Mouse (Mus musculus): ENCODE data around the gene A830031A19Rik. TPM values are rescaled to one million over a fixed set of nuclear protein-coding genes. Genes with fewer than 3 reads are reported as not detected.

The A830031A19Rik gene
- total and polyA plus RNA-seq, 3 experiments = not detected

- Histone ChIP-seq H3K27ac (no peak overlapping the region), H3K27me3 (ENCODE audit: control insufficient read depth, insufficient read depth, low read length) (peaks cover 7% of the 10 kb centered on the region; the same call in 1 of the 2 replicates), H3K9ac (ENCODE audit: low read depth, low read length) (no peak overlapping the region), H3K4me3 (no peak overlapping the region), H3K36me3 (ENCODE audit: control insufficient read depth, insufficient read depth, low read length) (no peaks in the 10 kb centered on the region), H3K4me1 (ENCODE audit: control insufficient read depth, insufficient read depth, low read length) (peaks cover 3% of the 10 kb centered on the region), H3K79me2 (replicated peaks; ENCODE audit: control insufficient read depth, insufficient read depth, low read length) (no peaks in the 10 kb centered on the region)
- 89% methylated on average over 4 of the region's 4 CpGs for WGBS
- intact Hi-C loops (cut with DNase I) = loop anchor here (10.0 kb wide), 1 partner anchor 160 kb away; no protein-coding TSS in a partner anchor
- no peak for TF ChIP-seq CTCF (IDR thresholded peaks at IDR 0.05)
- DNase-seq = no peak
These were observed 9.7 kb upstream of the A830031A19Rik start for GRCm38 (mm10) chr11:24084590-24084989.

- Histone ChIP-seq H3K4me3 (no peak overlapping the region), H3K27ac (no peak overlapping the region), H3K79me2 (replicated peaks; ENCODE audit: control insufficient read depth, insufficient read depth, low read length) (no peaks in the 10 kb centered on the region), H3K36me3 (ENCODE audit: control insufficient read depth, insufficient read depth, low read length) (no peaks in the 10 kb centered on the region), H3K9ac (ENCODE audit: low read depth, low read length) (no peak overlapping the region), H3K4me1 (ENCODE audit: control insufficient read depth, insufficient read depth, low read length) (peaks cover 3% of the 10 kb centered on the region), H3K27me3 (ENCODE audit: control insufficient read depth, insufficient read depth, low read length) (peaks cover 7% of the 10 kb centered on the region)
- WGBS = 75% methylated on average over 3 of the region's 3 CpGs
- intact Hi-C loops (cut with DNase I) = loop anchor here (10.0 kb wide), 1 partner anchor 161 kb away; no protein-coding TSS in a partner anchor
- TF ChIP-seq EP300 (IDR thresholded peaks at IDR 0.05; ENCODE audit: insufficient read depth, low read depth, low read length) (no peak), POLR2A (IDR thresholded peaks at IDR 0.05; ENCODE audit: insufficient read depth, low read depth, low read length) (no peak), CTCF (IDR thresholded peaks at IDR 0.05) (no peak)
- DNase-seq = no peak
These were observed 9.2 kb upstream of the A830031A19Rik start for GRCm38 (mm10) chr11:24084077-24084476.

GRCm38 (mm10) chr11:24083423-24083822 is 8.6 kb upstream of the A830031A19Rik start:
- intact Hi-C loops (cut with DNase I) = loop anchor here (10.0 kb wide), 1 partner anchor 161 kb away; no protein-coding TSS in a partner anchor
- H3K4me3 ChIP-seq = no peak overlapping the region
- TF ChIP-seq CTCF (IDR thresholded peaks at IDR 0.05) (no peak), POLR2A (IDR thresholded peaks at IDR 0.05; ENCODE audit: insufficient read depth, low read depth, low read length) (no peak), EP300 (IDR thresholded peaks at IDR 0.05; ENCODE audit: insufficient read depth, low read depth, low read length) (no peak)
- 77% methylated on average over 7 of the region's 7 CpGs for WGBS
- no peak overlapping the region for H3K9ac ChIP-seq (ENCODE audit: low read depth, low read length)
- peaks cover 10% of the 10 kb centered on the region for H3K27me3 ChIP-seq (ENCODE audit: control insufficient read depth, insufficient read depth, low read length)
- DNase-seq = no peak
- no peaks in the 10 kb centered on the region for H3K79me2 ChIP-seq (replicated peaks; ENCODE audit: control insufficient read depth, insufficient read depth, low read length)
- peaks cover 3% of the 10 kb centered on the region for H3K4me1 ChIP-seq (ENCODE audit: control insufficient read depth, insufficient read depth, low read length)
- no peak overlapping the region for H3K27ac ChIP-seq
- no peaks in the 10 kb centered on the region for H3K36me3 ChIP-seq (ENCODE audit: control insufficient read depth, insufficient read depth, low read length)

GRCm38 (mm10) chr11:24083076-24083405 is 8.2 kb upstream of the A830031A19Rik start:
- Histone ChIP-seq H3K27me3 (ENCODE audit: control insufficient read depth, insufficient read depth, low read length) (peaks cover 10% of the 10 kb centered on the region), H3K4me3 (no peak overlapping the region), H3K27ac (no peak overlapping the region), H3K4me1 (ENCODE audit: control insufficient read depth, insufficient read depth, low read length) (peaks cover 3% of the 10 kb centered on the region), H3K79me2 (replicated peaks; ENCODE audit: control insufficient read depth, insufficient read depth, low read length) (no peaks in the 10 kb centered on the region), H3K9ac (ENCODE audit: low read depth, low read length) (no peak overlapping the region), H3K36me3 (ENCODE audit: control insufficient read depth, insufficient read depth, low read length) (no peaks in the 10 kb centered on the region)
- 75% methylated on average over 1 of the region's 1 CpGs for WGBS
- no peak for DNase-seq
- no peak for TF ChIP-seq POLR2A (IDR thresholded peaks at IDR 0.05; ENCODE audit: insufficient read depth, low read depth, low read length)
- no peak for TF ChIP-seq CTCF (IDR thresholded peaks at IDR 0.05)
- no peak for TF ChIP-seq EP300 (IDR thresholded peaks at IDR 0.05; ENCODE audit: insufficient read depth, low read depth, low read length)
- intact Hi-C loops (cut with DNase I) = loop anchor here (10.0 kb wide), 1 partner anchor 162 kb away; no protein-coding TSS in a partner anchor

GRCm38 (mm10) chr11:24082385-24083075 is 7.7 kb upstream of the A830031A19Rik start:
- Histone ChIP-seq H3K36me3 (ENCODE audit: control insufficient read depth, insufficient read depth, low read length) (no peaks in the 10 kb centered on the region), H3K9ac (ENCODE audit: low read depth, low read length) (no peak overlapping the region), H3K4me3 (no peak overlapping the region), H3K4me1 (ENCODE audit: control insufficient read depth, insufficient read depth, low read length) (peaks cover 3% of the 10 kb centered on the region), H3K27ac (no peak overlapping the region), H3K79me2 (replicated peaks; ENCODE audit: control insufficient read depth, insufficient read depth, low read length) (no peaks in the 10 kb centered on the region), H3K27me3 (ENCODE audit: control insufficient read depth, insufficient read depth, low read length) (peaks cover 10% of the 10 kb centered on the region)
- no peak for TF ChIP-seq EP300 (IDR thresholded peaks at IDR 0.05; ENCODE audit: insufficient read depth, low read depth, low read length)
- TF ChIP-seq POLR2A (IDR thresholded peaks at IDR 0.05; ENCODE audit: insufficient read depth, low read depth, low read length) = no peak
- TF ChIP-seq CTCF (IDR thresholded peaks at IDR 0.05) = no peak
- no peak for DNase-seq
- intact Hi-C loops (cut with DNase I) = loop anchor here (10.0 kb wide), 1 partner anchor 162 kb away; no protein-coding TSS in a partner anchor
- 72% methylated on average over 11 of the region's 11 CpGs for WGBS

- Histone ChIP-seq H3K36me3 (ENCODE audit: control insufficient read depth, insufficient read depth, low read length) (no peaks in the 10 kb centered on the region), H3K9ac (ENCODE audit: low read depth, low read length) (peak overlapping the region; percentile 17; the same call in 1 of the 2 replicates), H3K27me3 (ENCODE audit: control insufficient read depth, insufficient read depth, low read length) (peaks cover 10% of the 10 kb centered on the region), H3K79me2 (replicated peaks; ENCODE audit: control insufficient read depth, insufficient read depth, low read length) (no peaks in the 10 kb centered on the region), H3K27ac (no peak overlapping the region; the same call in 1 of the 2 replicates), H3K4me1 (ENCODE audit: control insufficient read depth, insufficient read depth, low read length) (peaks cover 3% of the 10 kb centered on the region), H3K4me3 (peak overlapping the region; percentile 54)
- peak; percentile 52 to 53 for DNase-seq
- WGBS = 1% methylated on average over 43 of the region's 43 CpGs
- intact Hi-C loops (cut with DNase I) = loop anchor here (2.0 to 10.0 kb wide), 2 partner anchors 163 to 1219 kb away; no protein-coding TSS in a partner anchor
- TF ChIP-seq CTCF (IDR thresholded peaks at IDR 0.05) (no peak), EP300 (IDR thresholded peaks at IDR 0.05; ENCODE audit: insufficient read depth, low read depth, low read length) (no peak), POLR2A (IDR thresholded peaks at IDR 0.05; ENCODE audit: insufficient read depth, low read depth, low read length) (no peak)
These were observed 7.0 kb upstream of the A830031A19Rik start for GRCm38 (mm10) chr11:24081687-24082384.

Data from heart, adult 2 months (tissue).